Mouse (Mus musculus) lung, postnatal 0 days (tissue): ENCODE measurements at regions not wholly inside any gene's neighbourhood (a gene's known extent, or its start where the extent isn't known, plus 50 kb on each side); places are given as distances from the start of the nearest gene placed in this dataset.

Experiments
- ATAC-seq: fragments of 200-750 bp; cut with Nextera tagmentation; 2 replicates; pipeline ENCODE4 v1.8.0; 2017; ENCODE audit warnings: moderate library complexity
- DNase-seq: peaks from one replicate; pipeline ENCODE4 v3.0.0-alpha.2; 2016; ENCODE audit warnings: low spot score
- H3K27ac ChIP-seq: fragments of 300-500 bp; sonication (generic); 2 replicates; pipeline ENCODE4 v1.5.1; 2014; ENCODE audit warnings: antibody characterized with exemption, mild to moderate bottlenecking, low read length, mixed read lengths
- H3K27me3 ChIP-seq: fragments of 300-500 bp; sonication (generic); replicated peaks from 2 replicates; pipeline ENCODE4 v1.6.1; 2014; ENCODE audit warnings: low read length, mixed read lengths; ENCODE audit not compliant: insufficient read depth
- H3K36me3 ChIP-seq: fragments of 300-500 bp; sonication (generic); 2 replicates; pipeline ENCODE4 v1.6.1; 2014; ENCODE audit warnings: low read length, mixed read lengths; ENCODE audit not compliant: insufficient read depth
- H3K4me1 ChIP-seq: fragments of 300-500 bp; sonication (generic); 2 replicates; pipeline ENCODE4 v1.6.1; 2014; ENCODE audit warnings: antibody characterized with exemption, low read depth, low read length, mixed read lengths; ENCODE audit not compliant: insufficient read depth
- H3K4me2 ChIP-seq: fragments of 300-500 bp; sonication (generic); replicated peaks from 2 replicates; pipeline ENCODE4 v1.6.1; 2014; ENCODE audit warnings: low read depth, mild to moderate bottlenecking, low read length, moderate library complexity, mixed read lengths
- H3K4me3 ChIP-seq: fragments of 300-500 bp; sonication (generic); 2 replicates; pipeline ENCODE4 v1.5.1; 2014; ENCODE audit warnings: low read depth, low read length
- H3K9ac ChIP-seq: fragments of 300-500 bp; sonication (generic); replicated peaks from 2 replicates; pipeline ENCODE4 v1.6.1; 2014; ENCODE audit warnings: low read depth, mild to moderate bottlenecking
- H3K9me3 ChIP-seq: fragments of 300-500 bp; sonication (generic); 2 replicates; pipeline ENCODE4 v1.6.1; 2016; ENCODE audit warnings: low read length, mixed read lengths
- CTCF ChIP-seq: IDR thresholded peaks from 2 replicates; pipeline ENCODE4 v1.5.1; 2016; ENCODE audit warnings: antibody characterized with exemption, mild to moderate bottlenecking
- EP300 ChIP-seq: IDR thresholded peaks from 2 replicates; pipeline ENCODE4 v1.6.1; 2016; ENCODE audit warnings: antibody characterized with exemption, mild to moderate bottlenecking, control low read depth
- WGBS: fragments of 180-500 bp; shearing (Covaris S2); extraction: QIAGEN DNeasy Blood & Tissue Kit; methylation state at CpG from one replicate; pipeline ENCODE4 v1.1.7; 2014; 5-methylcytosine and 5-hydroxymethylcytosine counted together

DNA sequence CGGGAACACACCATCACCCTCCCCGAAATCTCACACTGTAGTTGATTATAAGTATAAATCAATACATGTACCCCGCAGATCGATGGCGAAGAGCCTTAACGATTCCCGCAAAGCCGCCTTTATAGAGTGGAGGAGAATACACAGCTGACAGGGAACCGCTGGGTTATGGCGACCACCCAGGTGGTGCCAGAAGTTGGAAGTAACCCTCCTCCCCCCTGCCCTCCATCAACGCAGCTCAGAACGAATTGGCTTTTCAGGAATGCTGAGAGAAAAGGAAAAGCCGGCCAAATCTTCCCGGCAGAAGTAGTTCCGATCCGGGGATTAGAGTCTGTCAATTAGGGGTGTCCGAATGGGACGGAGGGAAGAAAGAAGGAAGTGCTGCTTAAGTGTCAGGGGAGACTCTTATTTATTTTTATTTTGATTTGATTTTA lies 75.6 kb upstream of the Hmga2 start:
- no peak overlapping the region for H3K9ac ChIP-seq

DNA sequence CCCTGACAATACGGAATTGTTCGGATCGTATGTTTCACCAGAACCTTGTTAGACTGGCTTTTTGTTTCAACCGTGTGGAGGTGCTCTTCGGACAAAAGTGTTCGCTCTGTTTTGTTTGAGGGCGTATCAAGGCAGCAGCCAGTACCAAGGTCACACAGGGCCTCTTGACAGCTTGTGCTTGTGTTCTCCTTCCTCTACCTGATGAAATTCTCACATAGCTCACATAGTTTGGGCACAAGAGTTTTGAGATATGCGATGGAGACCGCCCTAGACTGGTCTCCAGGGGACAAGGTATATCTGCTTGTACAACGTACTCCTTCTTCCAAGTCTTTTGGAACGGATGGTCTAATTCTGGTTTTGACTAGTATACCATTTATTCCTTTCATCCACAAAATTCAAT lies 70.9 kb upstream of the Hmga2 start:
- Histone ChIP-seq H3K36me3 (no peaks in the 10 kb centered on the region), H3K9ac (no peak overlapping the region), H3K9me3 (no peaks in the 10 kb centered on the region), H3K4me2 (no peak overlapping the region), H3K27me3 (no peaks in the 10 kb centered on the region), H3K4me3 (no peak overlapping the region), H3K4me1 (no peaks in the 10 kb centered on the region), H3K27ac (0 out of 2 replicates have a peak overlapping the region, but pooled peaks have one; percentile 20)
- DNase-seq (peak; percentile 80), ATAC-seq (peak; percentile 94)
- 62% methylated on average over 11 of the region's 11 CpGs for WGBS
- peak; percentile 44 for TF ChIP-seq CTCF
- TF ChIP-seq EP300: peak; percentile 84

More for the DNA sequence above, 75.6 kb upstream of the Hmga2 start:
- Histone ChIP-seq H3K4me3 (peak overlapping the region; percentile 47), H3K4me2 (peak overlapping the region; percentile 95), H3K9me3 (no peaks in the 10 kb centered on the region), H3K27ac (no peak overlapping the region), H3K4me1 (no peaks in the 10 kb centered on the region; the same call in 1 of the 2 replicates), H3K36me3 (no peaks in the 10 kb centered on the region), H3K27me3 (no peaks in the 10 kb centered on the region)
- no peak for ATAC-seq
- DNase-seq: no peak
- WGBS: 2% methylated on average over 18 of the region's 18 CpGs
- TF ChIP-seq CTCF (no peak), EP300 (no peak)

DNA sequence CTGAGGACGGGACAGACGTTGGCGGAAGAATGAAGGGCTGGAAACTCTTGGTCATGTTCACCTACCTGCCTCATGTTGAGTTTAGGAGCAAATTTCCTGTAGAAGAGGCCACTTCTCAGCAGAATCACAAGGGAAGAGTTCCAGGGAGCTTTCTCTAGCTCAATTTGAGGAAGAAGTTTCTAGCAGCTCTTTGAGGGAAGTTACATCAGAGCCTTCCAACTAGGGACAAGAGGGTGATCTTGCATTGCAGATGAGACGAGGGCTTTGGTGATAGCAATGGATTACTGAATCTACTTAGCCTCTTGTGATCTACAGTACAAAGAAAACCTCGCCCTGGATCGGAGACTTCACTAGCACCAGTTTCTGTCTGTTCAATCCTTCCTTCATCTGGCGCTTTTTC lies 65.3 kb upstream of the Hmga2 start:
- no peak for DNase-seq

DNA sequence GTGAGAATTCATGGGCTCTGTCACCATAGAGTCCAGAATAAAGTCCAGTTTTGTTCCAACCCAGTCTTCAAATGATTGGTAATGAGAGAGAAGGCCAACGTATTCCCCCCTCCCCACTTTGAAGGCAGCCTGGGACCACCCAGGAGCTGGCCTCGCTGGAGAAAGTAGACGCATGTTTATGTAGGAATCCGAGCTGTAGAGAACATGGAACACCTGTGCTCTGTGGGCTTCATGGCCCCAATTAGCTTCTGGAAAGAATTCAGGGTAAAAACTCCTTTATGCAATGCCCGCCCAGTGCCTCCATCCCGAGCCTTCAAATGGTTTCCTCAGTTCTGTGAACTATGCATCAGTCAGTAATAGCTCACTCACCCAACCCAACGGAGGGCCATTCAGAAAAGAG lies 62.3 kb upstream of the Hmga2 start:
- Histone ChIP-seq H3K4me2 (no peak overlapping the region), H3K4me3 (no peak overlapping the region), H3K9me3 (no peaks in the 10 kb centered on the region), H3K4me1 (no peaks in the 10 kb centered on the region), H3K9ac (no peak overlapping the region), H3K36me3 (no peaks in the 10 kb centered on the region), H3K27ac (no peak overlapping the region), H3K27me3 (no peaks in the 10 kb centered on the region)
- DNase-seq (no peak), ATAC-seq (no peak)
- no peak for TF ChIP-seq EP300
- TF ChIP-seq CTCF: no peak
- 62% methylated on average over 7 of the region's 7 CpGs for WGBS

More for the DNA sequence above, 65.3 kb upstream of the Hmga2 start:
- TF ChIP-seq EP300 (no peak), CTCF (no peak)
- WGBS: 86% methylated on average over 7 of the region's 7 CpGs
- Histone ChIP-seq H3K27ac (no peak overlapping the region), H3K9me3 (no peaks in the 10 kb centered on the region), H3K4me1 (no peaks in the 10 kb centered on the region), H3K4me3 (no peak overlapping the region), H3K4me2 (no peak overlapping the region), H3K9ac (no peak overlapping the region), H3K36me3 (no peaks in the 10 kb centered on the region), H3K27me3 (no peaks in the 10 kb centered on the region)
- ATAC-seq: no peak

DNA sequence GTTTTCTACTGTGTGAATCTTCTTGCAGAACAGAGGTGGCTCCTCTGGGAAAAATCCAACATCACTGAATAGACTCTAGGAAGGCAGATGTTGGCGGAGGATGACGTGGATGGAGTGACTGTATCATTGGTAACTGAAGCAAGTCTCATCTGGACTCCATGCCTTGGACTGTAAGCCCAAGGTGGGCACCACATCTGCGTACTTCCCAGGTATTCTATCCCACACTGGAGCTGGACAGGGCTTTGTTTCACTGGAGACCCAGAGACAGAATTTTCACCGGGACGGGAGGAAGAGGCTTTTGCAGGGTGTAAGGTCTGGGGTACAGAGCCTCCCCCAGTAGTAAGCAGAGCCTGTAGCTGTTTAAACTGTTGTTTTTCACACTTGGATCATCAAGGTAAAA lies 52.1 kb upstream of the Hmga2 start:
- H3K27ac ChIP-seq: no peak overlapping the region
- TF ChIP-seq EP300 (no peak), CTCF (no peak)
- H3K9ac ChIP-seq: no peak overlapping the region
- H3K4me3 ChIP-seq: no peak overlapping the region
- DNase-seq (no peak), ATAC-seq (no peak)
- H3K27me3 ChIP-seq: no peaks in the 10 kb centered on the region
- 93% methylated on average over 5 of the region's 5 CpGs for WGBS
- H3K36me3 ChIP-seq: no peaks in the 10 kb centered on the region
- no peak overlapping the region for H3K4me2 ChIP-seq
- no peaks in the 10 kb centered on the region for H3K9me3 ChIP-seq
- H3K4me1 ChIP-seq: no peaks in the 10 kb centered on the region

DNA sequence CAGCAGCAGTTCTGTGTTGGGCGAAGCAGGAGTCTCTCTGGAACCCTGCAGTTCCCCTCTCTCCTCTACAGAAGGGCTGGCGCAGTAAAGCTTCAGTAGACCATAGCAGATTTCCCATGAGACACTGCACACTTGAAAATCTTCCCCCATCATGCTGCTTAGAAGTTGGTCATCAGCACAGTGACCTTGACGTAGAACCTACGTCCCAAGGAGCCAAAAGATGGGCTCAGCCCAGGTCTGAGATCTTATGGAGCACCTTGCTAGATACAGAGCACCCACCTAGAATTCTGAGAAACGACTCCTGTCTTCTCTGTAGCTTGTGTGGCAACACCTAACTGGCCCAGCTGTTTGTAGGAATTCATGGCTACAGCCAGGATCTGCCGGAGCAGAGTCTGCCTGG lies 51.7 kb upstream of the Hmga2 start:
- H3K36me3 ChIP-seq: no peaks in the 10 kb centered on the region
- TF ChIP-seq CTCF (no peak), EP300 (no peak)
- no peaks in the 10 kb centered on the region for H3K9me3 ChIP-seq
- no peak overlapping the region for H3K4me3 ChIP-seq
- no peak overlapping the region for H3K27ac ChIP-seq
- H3K27me3 ChIP-seq: no peaks in the 10 kb centered on the region
- H3K4me2 ChIP-seq: no peak overlapping the region
- whole genome bisulfite sequencing: 88% methylated on average over 6 of the region's 6 CpGs
- ATAC-seq (no peak), DNase-seq (no peak)
- H3K4me1 ChIP-seq: no peaks in the 10 kb centered on the region
- no peak overlapping the region for H3K9ac ChIP-seq

DNA sequence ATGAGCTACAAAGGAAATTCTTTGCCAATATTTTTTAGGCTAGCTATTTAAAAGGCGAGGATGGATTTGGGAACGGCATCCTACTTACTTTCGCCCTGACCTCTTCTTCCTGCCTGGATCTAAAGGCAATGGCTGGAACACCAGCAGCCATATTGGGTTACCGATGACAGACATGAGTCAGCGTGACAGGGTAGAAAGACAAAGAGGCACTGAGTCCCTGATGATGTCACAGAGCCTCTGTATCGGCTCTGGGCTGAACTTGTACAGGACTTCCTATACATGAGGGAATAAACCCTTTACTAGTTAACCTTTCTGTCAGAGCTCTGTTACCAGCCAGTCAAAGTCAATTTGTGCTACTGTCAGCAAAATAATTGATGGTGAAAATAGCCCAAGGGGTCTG lies 50.7 kb upstream of the Hmga2 start:
- no peaks in the 10 kb centered on the region for H3K4me1 ChIP-seq
- ATAC-seq (no peak), DNase-seq (no peak)
- WGBS: 83% methylated on average over 6 of the region's 6 CpGs
- H3K36me3 ChIP-seq: no peaks in the 10 kb centered on the region
- H3K9me3 ChIP-seq: no peaks in the 10 kb centered on the region
- TF ChIP-seq CTCF (no peak), EP300 (no peak)
- H3K27ac ChIP-seq: no peak overlapping the region
- H3K4me3 ChIP-seq: no peak overlapping the region
- no peaks in the 10 kb centered on the region for H3K27me3 ChIP-seq
- no peak overlapping the region for H3K4me2 ChIP-seq
- no peak overlapping the region for H3K9ac ChIP-seq
